Mouse (Mus musculus) heart, adult 11 months (tissue): ENCODE data around the gene Mrpl9.
A peak's percentile ranks its signal among the peaks of the same experiment; 100 is the strongest.

Source experiments
- DNase-seq: peaks from one replicate; pipeline ENCODE4 v3.0.0; 2022

The Mrpl9 gene

DNA sequence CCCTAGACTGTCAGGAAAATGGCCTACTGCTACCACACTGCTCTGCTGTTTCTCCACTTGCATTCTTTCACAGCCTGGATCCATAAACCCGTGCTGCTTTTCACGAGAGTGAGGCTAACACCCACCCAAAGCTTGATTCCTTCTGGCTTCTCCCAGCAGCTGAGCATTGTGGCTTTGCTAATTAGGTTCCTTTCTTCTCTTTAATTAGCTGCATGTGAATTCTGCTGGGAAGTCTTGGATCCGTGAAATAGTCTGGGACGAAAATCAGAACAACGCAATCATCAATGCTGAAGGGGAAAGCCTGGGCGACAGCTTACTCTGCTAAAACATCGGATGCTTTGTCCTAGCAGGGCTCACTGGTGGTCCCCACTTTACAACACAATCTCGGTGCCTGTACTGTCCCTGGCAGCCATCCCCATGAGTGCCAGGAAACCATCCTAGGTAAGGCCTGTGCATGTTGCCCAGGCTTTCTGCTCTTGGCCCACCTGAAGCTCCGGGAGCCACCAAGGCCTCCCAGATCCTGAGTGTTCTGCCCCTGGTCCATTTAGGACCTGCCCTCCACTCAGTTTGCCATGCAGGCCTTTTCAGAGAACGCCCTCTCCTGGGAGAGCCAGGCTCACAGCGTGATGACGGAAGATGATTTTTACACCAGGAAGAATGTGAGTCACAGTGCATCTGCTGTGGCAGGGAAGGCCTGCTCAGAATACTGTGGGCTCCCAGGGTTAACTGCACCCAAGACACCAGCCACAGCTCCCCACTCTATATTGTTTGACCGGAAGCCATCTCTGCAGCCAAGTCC is 22.7 kb downstream of the Mrpl9 start:
- DNase-seq = no peak

DNA sequence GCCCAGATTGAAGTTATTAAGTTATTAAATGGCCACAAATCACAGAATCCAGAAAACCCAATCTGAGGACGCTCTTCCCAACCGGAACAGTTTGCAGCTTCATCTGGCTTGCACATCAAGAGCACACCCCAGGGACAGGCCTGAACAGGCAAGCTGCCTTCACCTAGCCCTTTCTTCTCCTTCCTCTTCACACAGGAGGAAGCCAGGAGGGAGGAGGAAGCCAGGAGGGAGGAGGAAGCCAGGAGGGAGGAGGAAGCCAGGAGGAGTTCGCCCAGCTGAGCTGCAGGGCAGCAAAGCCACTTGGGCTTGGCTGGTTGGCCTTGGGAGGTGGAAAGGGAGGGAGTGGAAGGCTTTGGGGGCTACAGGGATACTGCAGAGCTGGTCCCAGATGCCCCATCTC is 25.8 kb downstream of the Mrpl9 start:
- DNase-seq = no peak

DNA sequence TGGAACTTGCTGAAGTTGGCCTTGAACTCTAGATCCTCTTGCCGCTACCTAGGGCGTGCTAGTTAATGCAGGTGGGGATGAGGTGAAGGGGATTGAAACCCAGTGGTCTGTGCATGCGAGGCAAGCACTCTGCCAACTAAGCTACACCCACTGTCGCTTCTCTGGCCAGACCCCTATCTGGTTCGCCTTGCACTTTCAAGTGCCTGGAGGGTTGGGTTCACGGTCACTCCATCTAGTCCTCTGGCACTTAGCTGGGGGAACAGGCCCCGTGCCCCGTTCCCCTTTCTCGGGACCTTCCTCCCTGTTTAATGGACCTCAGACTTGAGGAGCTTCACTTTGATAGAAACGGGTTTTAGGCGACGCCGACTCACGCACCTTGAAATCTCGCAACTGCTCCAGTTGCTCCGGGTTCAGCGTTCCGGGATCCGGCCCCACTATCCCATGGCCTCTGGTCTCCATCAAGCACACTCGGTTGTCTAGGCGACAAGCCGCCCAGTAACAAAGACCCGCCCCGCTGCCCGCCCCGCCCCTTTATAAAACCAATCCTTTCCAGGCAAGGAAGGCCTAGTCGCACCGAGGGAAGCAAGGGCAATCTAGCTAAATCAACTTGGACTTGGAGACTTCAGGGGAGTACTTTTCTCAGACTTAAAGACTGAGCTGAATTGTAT is 29.5 kb downstream of the Mrpl9 start:
- peak; percentile 95 for DNase-seq

DNA sequence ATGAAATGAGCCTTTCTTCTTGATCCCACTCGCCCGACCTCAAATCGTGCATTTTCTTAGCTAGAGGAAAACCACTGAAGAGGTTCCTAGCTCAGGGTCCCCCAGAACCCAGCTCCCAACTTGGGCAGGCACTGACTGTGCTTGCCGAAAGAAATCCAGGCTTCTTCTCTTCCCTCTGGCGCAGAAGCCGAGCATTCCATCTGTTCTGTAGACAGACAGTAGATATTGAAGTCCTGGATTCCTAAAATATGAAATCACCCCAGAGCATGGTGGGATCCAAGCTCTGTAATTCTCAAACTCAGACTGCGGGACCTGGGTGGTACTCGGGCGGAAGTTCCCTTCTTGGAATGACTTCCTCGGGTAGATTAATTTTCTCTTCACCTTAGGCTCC is 30.0 kb downstream of the Mrpl9 start:
- no peak for DNase-seq

DNA sequence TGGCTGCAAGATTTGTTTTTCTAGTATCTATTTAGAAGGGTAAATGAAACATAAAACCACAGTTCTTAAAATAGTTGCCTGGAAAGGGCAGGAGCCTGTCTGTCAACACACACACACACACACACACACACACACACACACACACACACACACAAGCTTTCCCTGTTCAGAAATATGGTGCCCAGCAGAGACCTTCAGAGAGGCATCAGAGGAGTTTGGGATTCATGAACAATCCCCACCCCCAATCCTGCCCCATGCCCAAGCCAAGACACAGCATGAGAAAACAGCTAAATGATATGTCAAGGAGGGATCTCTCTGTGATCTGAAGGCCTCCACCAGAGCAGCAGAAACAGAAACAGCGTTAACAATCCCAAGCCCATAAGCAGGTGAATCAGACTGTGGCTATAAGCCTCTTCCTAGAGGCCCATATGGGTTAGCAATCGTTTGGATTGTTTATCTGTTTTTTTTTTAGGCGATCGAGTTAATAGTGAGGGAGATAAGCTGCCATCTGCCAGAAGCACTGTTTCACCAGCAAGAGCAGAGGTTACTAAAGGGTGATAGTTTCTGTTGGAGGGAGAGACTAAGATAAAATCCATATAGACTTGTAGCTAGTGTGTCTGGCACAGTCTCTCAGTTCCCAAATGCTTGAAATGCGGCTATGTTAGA is 30.6 kb downstream of the Mrpl9 start:
- DNase-seq = no peak

DNA sequence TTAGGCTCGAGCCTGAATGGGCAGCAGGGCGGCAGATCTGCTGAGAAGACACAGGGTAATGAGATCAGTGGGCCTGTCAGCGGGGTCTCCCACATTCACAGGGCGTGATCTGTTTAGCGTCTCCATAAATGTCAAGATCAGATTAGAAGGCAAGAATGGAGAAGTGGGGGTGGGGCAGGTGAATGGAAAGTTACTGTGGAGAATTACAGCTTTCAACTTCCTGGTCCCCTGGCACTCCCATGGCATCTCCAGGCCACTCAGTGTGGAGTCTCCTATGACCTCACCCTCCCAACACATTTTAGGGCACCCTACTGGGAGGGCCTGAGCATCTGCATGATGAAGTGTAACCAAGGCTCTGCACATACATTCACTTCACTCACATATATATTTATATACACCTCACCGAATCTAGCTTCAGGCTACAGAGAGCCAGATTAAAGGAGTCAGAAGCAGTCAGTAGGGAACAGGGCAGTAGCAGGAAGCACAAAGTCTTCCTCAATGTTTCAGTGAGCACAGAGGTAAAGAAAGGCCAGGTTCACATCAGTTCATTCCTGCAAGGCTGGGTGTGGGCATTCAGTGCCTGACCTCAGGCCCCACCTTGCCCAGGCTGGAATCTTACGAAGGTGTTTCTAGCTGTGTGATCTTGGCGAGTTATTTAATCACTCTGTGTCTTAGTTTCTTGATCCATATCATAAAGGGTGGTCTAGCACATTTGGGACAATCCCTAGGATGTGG is 33.4 kb downstream of the Mrpl9 start:
- no peak for DNase-seq

DNA sequence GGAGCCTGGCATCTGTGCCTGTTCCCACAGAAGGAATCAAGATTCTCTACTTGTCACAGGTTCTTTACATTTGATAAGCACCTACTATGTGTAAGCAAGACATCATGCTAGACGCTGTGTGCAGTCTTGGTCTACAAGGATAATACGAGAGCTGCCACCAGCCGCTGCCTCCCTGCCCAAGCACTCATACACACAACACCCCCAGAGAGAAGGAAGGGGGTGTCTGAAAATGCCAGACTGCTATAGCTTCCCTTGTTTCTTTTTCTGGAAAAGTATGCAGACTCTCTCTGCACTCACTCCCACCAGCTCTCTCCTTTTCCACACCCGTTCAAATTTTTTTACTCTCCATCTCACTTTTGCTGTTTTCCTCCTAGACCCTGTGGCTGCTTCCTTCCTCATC is 34.3 kb downstream of the Mrpl9 start:
- DNase-seq = no peak

DNA sequence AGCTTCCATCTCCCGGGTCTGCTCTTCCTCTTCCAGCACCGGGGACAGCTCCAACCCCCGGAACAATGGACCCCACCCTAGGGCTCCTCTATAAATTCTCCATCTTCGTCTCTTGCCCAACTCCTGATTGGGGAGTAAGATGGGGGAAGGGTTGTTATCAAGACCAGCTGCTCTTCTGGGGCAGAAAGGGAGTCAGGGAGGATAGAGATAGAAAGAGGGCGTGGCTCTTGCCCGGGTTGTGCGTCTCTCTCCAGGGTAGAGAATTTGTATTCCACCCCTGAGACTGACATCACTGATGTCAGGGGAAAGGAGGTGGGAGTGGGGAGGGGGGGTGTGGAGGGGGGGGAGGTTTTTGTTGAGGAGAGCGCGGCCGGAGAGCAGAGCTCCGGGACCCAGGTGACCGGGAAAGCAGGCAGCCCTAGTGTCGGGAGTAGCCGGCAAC is 34.9 kb downstream of the Mrpl9 start, which contains the start of gene Celf3:
TSS of gene Celf3 (plus strand) at position 315 of the 442 bp plus-strand sequence.
- no peak for DNase-seq

DNA sequence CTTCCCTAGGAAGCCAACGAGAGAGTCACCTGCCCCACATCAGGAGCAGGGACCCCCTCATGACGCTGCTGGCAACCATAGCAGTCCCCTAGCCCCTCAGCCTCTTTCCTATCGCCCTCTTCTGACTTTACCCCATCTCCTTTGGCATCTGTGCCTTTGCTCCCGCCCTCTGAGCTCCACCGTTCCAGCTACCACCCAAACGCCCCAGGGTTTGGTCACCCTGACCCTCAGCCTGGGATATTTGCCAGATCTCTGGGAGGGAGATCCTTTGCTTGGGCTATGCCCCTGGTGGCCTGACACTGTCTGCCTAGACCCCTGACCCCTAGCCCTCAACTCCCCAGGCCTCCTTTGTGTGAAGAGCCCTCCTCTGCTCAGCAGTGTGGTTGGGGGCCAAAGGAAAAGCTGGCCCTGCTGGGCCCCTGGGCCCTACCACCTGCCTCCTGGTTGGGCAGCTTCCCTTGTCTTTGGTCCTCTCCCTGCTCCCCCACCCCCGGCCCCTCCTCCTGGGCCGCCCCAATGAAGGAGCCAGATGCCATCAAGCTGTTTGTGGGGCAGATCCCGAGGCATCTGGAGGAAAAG is 35.6 kb downstream of the Mrpl9 start:
- DNase-seq = no peak

DNA sequence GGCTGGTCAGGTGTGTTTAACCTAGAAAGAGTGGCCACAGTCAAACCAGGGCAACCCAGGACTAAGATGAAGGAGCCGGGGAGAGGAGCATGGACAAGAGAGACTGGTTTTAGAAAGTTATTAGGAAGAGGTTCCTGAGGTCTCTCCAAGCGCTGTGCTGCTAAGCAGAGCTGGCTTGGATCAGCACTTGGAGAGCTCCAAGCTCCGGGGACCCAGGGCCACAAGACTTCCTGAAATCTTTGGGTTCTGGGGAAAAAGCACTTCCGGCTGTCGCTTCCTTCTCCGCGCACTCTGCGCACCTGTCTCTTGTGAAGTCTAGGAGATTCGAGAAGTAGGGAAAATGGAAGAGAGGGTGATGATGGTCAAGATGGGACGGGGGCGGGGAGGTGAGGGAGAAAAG is 36.4 kb downstream of the Mrpl9 start:
- DNase-seq = no peak

DNA sequence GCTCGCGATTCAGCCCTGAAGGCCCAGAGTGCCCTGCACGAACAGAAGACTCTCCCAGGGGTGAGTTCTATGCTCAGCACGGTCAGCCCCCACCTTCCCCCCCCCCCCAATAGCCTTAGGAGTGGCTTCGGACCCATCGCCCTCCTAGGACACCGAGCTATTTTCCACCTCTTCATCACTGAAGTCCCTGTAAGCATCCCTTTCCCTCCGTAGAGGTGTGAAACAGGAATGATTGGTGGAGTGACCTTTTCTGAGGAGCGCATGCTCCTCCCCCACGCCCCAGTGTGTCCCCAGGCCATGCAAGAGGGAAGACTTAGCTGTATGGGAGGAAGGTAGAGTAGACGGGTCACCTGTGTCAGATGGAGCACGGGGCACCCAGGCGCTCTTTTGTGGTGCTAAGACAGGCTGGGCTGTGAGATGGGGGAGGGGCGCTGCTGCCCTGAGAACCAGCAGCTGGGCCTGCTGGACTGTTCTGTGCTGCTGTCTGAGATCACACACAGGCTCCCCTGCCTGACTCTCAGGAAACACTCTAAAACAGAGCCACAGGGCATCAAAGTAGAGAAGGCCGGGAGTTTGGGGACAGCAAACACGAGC is 37.3 kb downstream of the Mrpl9 start, which contains the start of gene Riiad1:
TSS of gene Riiad1 (minus strand) at position 51 of the 594 bp plus-strand sequence.
- no peak for DNase-seq

DNA sequence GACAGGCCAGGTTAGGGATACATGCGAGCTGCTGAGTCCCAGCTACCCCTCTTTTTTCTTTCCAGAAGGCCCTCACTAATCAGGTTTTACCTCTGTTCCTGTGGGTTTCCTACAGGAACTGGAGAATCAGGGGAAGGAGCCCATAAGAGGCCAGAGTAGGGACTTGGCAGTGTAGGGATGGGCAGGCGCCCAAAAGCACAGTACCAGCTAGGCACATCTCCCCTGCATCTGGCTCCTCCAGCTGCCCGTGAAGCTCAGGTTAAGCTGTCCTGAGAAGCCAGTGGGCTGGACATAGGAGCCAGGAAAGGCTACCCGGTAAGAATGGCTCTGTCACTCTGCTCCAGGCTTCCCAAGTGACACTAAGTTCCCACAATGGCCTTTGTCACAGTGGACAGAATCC is 38.3 kb downstream of the Mrpl9 start:
- DNase-seq = no peak

DNA sequence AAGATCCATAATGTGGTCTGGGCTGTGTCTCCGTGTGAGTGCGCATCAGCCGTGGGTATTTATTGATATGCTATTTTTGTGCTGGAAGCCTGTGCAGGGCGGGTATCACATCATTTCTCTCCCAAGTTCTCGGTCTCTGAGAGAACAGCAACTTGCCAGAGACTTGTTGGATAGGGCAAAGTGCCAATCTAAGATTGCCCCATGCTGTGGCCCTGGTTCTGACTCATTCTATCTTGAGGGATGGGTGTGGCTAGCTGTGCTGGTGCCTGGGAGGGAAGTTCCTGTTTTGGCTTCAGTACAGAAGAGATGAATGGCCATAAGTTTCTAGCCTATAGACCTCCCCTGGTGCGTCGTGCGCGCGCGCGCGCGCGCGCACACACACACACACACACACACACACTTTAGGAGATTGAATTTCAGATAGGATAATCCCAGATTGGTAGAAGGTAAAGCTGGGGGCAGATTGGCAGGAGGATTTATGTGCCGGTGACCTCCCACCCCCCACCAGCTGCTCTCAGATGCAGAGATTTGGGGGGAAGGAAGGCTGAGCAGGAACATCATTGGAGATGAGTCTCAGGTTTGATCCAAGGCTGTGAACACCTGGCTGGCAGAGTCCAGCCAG is 39.8 kb downstream of the Mrpl9 start:
- peak; percentile 94 for DNase-seq

DNA sequence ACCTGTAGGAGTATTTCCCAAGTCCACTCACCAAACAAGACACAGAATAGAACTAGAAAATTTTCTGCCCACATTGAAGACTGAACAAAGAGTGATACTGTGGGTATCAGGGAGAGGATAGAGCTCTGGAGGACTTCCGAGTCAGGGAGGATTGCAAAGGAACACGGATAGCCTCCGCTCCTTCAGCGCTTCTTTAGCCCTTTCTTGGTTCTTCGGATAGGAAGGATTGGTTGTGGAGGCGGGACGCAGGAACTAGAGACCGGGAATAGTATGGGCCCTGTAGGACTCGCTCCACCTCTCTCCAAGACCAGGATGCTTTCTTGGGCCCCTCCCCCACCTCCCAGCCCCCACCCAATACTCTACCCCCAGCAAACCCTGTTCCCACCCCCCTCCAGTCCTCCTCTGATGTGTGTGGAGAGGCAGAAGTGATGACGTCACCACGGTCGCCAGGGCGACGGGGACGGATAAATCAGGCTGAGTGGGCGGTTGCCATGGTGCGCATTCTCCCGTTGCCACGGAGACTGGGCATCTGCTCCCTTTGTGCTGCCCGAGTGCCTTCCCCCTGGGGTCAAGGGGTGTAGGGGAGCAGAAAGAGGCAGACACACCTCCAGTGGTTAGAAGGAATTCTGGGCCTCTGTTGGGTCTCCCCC is 40.8 kb downstream of the Mrpl9 start:
- DNase-seq = no peak

DNA sequence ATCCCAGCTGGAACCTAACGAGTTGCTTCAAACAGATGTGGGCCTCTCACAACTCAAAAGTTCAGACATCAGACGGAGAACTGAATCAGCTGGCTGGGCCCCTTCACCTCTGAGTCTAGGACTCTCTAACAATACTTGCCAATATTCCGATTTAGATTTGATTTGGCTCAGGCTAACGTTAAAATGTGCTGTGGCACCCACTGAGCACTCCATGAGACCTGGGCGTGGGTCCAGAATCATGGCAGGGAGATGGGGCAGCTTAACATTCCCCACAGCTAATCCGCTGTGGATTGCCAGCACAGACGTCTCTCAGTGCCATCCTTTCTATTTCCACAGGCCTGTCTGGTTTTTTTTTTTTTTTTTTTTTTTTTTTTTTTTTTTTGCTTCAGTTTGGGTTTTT is 42.8 kb downstream of the Mrpl9 start:
- no peak for DNase-seq

DNA sequence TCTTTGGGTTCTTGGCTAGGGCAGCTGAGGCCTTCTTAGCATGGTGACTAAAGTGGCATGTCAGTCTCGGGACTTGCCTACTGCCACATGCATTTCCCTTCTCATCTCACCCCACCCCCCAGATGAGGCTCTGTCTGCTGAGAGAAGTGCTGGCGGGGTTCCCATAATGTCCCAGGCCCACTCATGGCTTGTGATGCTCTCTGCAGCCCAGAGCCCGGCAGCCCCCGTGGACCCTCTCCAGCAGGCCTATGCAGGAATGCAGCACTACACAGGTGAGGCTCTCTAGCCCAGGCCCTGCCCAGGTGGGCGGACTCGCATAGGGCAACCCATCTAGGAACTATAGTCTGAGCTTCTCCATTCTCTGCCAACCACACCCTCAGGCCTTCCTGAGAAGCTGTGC is 44.5 kb downstream of the Mrpl9 start:
- DNase-seq = no peak

DNA sequence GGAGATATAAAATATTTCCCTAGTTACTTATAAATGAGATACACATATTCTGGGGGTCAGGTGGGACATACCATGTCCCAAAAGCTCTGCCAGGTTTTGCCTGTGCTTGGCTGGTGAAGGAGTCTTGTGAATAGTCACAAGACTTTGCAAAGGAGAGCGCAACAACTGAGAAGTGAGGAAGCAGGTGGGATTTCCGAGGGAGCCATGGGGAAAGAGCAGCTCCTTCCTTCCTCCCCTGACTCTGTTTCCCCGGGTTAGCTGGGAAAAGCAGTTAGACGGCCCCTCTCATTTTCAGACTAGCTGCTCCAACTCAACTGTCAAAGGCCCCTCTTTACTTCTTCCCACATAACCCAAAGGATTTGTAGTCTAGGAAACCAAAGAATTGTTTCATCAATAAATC is 54.0 kb downstream of the Mrpl9 start:
- DNase-seq = peak; percentile 66
